Mouse (Mus musculus) limb, embryonic 10.5 days (tissue): ENCODE results near the gene A730049H05Rik. TPM values are rescaled to one million over a fixed set of nuclear protein-coding genes. Genes with fewer than 3 reads are reported as not detected.

Experiments
- DNase-seq: peaks from one replicate; pipeline ENCODE4 v3.0.0-alpha.2; 2017; ENCODE audit warnings: low spot score
- H3K27ac ChIP-seq: fragments of 300-500 bp; sonication (generic); 2 replicates; pipeline ENCODE4 v1.5.1; 2016; ENCODE audit warnings: mild to moderate bottlenecking
- H3K27me3 ChIP-seq: fragments of 300-500 bp; sonication (generic); 2 replicates; pipeline ENCODE4 v1.6.1; 2016; ENCODE audit warnings: low read depth, mild to moderate bottlenecking; ENCODE audit not compliant: poor library complexity, severe bottlenecking
- H3K36me3 ChIP-seq: fragments of 300-500 bp; sonication (generic); 2 replicates; pipeline ENCODE4 v1.6.1; 2016; ENCODE audit warnings: mild to moderate bottlenecking, moderate library complexity
- H3K4me1 ChIP-seq: fragments of 300-500 bp; sonication (generic); 2 replicates; pipeline ENCODE4 v1.6.1; 2016
- H3K4me3 ChIP-seq: fragments of 300-500 bp; sonication (generic); 2 replicates; pipeline ENCODE4 v1.5.1; 2016; ENCODE audit warnings: mild to moderate bottlenecking, moderate library complexity
- H3K9me3 ChIP-seq: fragments of 300-500 bp; sonication (generic); replicated peaks from 2 replicates; pipeline ENCODE4 v1.6.1; 2016; ENCODE audit warnings: mild to moderate bottlenecking
- WGBS: fragments of 180-500 bp; shearing (Covaris S2); methylation state at CpG from one replicate; pipeline ENCODE4 v1.1.7; 2016; 5-methylcytosine and 5-hydroxymethylcytosine counted together
- polyA plus RNA-seq: library from polyadenylated mRNA; unstranded; fragments of >200 nt; fragmentation: Nextera tagmentation; extraction: Ambion mirVana; gene quantifications from 2 replicates; pipeline ENCODE4 v1.2.1, GENCODE M21; 2016

The A730049H05Rik gene
- polyA plus RNA-seq, result 0.30 and 0.39 TPM in 2 replicates

GRCm38 (mm10) chr6:92816311-92816751 lies at the start of gene A730049H05Rik:
TSS of gene A730049H05Rik (plus strand) at chr6:92816478.
- no peaks in the 10 kb centered on the region for H3K36me3 ChIP-seq
- WGBS, result 25% methylated on average over 8 of the region's 8 CpGs
- H3K27me3 ChIP-seq, result no peaks in the 10 kb centered on the region
- peak; percentile 32 for DNase-seq
- peaks cover 10% of the 10 kb centered on the region for H3K4me1 ChIP-seq
- no peaks in the 10 kb centered on the region for H3K9me3 ChIP-seq
- no peak within 1 kb of the TSS for H3K27ac ChIP-seq
- H3K4me3 ChIP-seq, result no peak within 1 kb of the TSS

GRCm38 (mm10) chr6:92776356-92776755 lies 39.9 kb upstream of the A730049H05Rik start:
- Histone ChIP-seq H3K27ac (no peak overlapping the region), H3K4me1 (peaks cover 11% of the 10 kb centered on the region), H3K36me3 (no peaks in the 10 kb centered on the region), H3K27me3 (no peaks in the 10 kb centered on the region), H3K4me3 (no peak overlapping the region), H3K9me3 (no peaks in the 10 kb centered on the region)
- WGBS, result 52% methylated on average over 2 of the region's 2 CpGs
- DNase-seq, result no peak

GRCm38 (mm10) chr6:92779140-92779934 lies 36.9 kb upstream of the A730049H05Rik start:
- Histone ChIP-seq H3K27me3 (no peaks in the 10 kb centered on the region), H3K36me3 (no peaks in the 10 kb centered on the region), H3K4me1 (peaks cover 11% of the 10 kb centered on the region), H3K27ac (no peak overlapping the region), H3K4me3 (no peak overlapping the region), H3K9me3 (no peaks in the 10 kb centered on the region)
- 75% methylated on average over 11 of the region's 11 CpGs for WGBS
- no peak for DNase-seq

GRCm38 (mm10) chr6:92779935-92780205 lies 36.4 kb upstream of the A730049H05Rik start:
- H3K27me3 ChIP-seq, result no peaks in the 10 kb centered on the region
- no peak overlapping the region for H3K27ac ChIP-seq
- no peak overlapping the region for H3K4me3 ChIP-seq
- DNase-seq, result no peak
- 50% methylated on average over 5 of the region's 5 CpGs for WGBS
- H3K36me3 ChIP-seq, result no peaks in the 10 kb centered on the region
- no peaks in the 10 kb centered on the region for H3K9me3 ChIP-seq
- peaks cover 11% of the 10 kb centered on the region for H3K4me1 ChIP-seq

GRCm38 (mm10) chr6:92781446-92781845 lies 34.8 kb upstream of the A730049H05Rik start:
- Histone ChIP-seq H3K27me3 (peaks cover 13% of the 10 kb centered on the region), H3K4me3 (no peak overlapping the region), H3K9me3 (no peaks in the 10 kb centered on the region), H3K36me3 (no peaks in the 10 kb centered on the region), H3K4me1 (peaks cover 11% of the 10 kb centered on the region), H3K27ac (no peak overlapping the region)
- no peak for DNase-seq
- 82% methylated on average over 6 of the region's 6 CpGs for WGBS

GRCm38 (mm10) chr6:92784782-92785181 lies 31.5 kb upstream of the A730049H05Rik start:
- peak; percentile 71 for DNase-seq
- WGBS, result 15% methylated on average over 7 of the region's 7 CpGs
- H3K4me1 ChIP-seq, result peaks cover 11% of the 10 kb centered on the region
- H3K36me3 ChIP-seq, result no peaks in the 10 kb centered on the region
- no peak overlapping the region for H3K27ac ChIP-seq
- peaks cover 17% of the 10 kb centered on the region for H3K27me3 ChIP-seq
- no peaks in the 10 kb centered on the region for H3K9me3 ChIP-seq
- no peak overlapping the region for H3K4me3 ChIP-seq

GRCm38 (mm10) chr6:92786701-92787375 lies 29.4 kb upstream of the A730049H05Rik start:
- H3K4me1 ChIP-seq, result peaks cover 10% of the 10 kb centered on the region
- H3K36me3 ChIP-seq, result no peaks in the 10 kb centered on the region
- DNase-seq, result no peak
- H3K27ac ChIP-seq, result peak overlapping the region; percentile 50; the same call in 1 of the 2 replicates
- H3K27me3 ChIP-seq, result peaks cover 17% of the 10 kb centered on the region
- no peaks in the 10 kb centered on the region for H3K9me3 ChIP-seq
- WGBS, result 3% methylated on average over 20 of the region's 20 CpGs
- H3K4me3 ChIP-seq, result peak overlapping the region; percentile 49

- H3K27ac ChIP-seq, result peak overlapping the region; percentile 50; the same call in 1 of the 2 replicates
- H3K36me3 ChIP-seq, result no peaks in the 10 kb centered on the region
- WGBS, result 0% methylated on average over 11 of the region's 12 CpGs
- H3K27me3 ChIP-seq, result peaks cover 17% of the 10 kb centered on the region
- peak; percentile 96 for DNase-seq
- peaks cover 10% of the 10 kb centered on the region for H3K4me1 ChIP-seq
- no peaks in the 10 kb centered on the region for H3K9me3 ChIP-seq
- peak overlapping the region; percentile 49 for H3K4me3 ChIP-seq
These were observed 28.9 kb upstream of the A730049H05Rik start for GRCm38 (mm10) chr6:92787376-92787712.

GRCm38 (mm10) chr6:92793804-92794203 lies 22.5 kb upstream of the A730049H05Rik start:
- H3K4me1 ChIP-seq, result no peaks in the 10 kb centered on the region
- no peaks in the 10 kb centered on the region for H3K9me3 ChIP-seq
- no peak overlapping the region for H3K27ac ChIP-seq
- H3K36me3 ChIP-seq, result peaks cover 6% of the 10 kb centered on the region; the same call in 1 of the 2 replicates
- H3K4me3 ChIP-seq, result no peak overlapping the region
- no peak for DNase-seq
- no peaks in the 10 kb centered on the region for H3K27me3 ChIP-seq
- WGBS, result 63% methylated on average over 6 of the region's 6 CpGs

- H3K4me3 ChIP-seq, result no peak overlapping the region
- H3K36me3 ChIP-seq, result no peaks in the 10 kb centered on the region; the same call in 1 of the 2 replicates
- WGBS, result 88% methylated on average over 2 of the region's 2 CpGs
- no peaks in the 10 kb centered on the region for H3K27me3 ChIP-seq
- H3K4me1 ChIP-seq, result peaks cover 7% of the 10 kb centered on the region; the same call in 1 of the 2 replicates
- DNase-seq, result no peak
- H3K27ac ChIP-seq, result no peak overlapping the region
- no peaks in the 10 kb centered on the region for H3K9me3 ChIP-seq
These were observed 14.8 kb upstream of the A730049H05Rik start for GRCm38 (mm10) chr6:92801462-92801861.

GRCm38 (mm10) chr6:92802421-92802820 lies 13.9 kb upstream of the A730049H05Rik start:
- 95% methylated on average over 11 of the region's 11 CpGs for WGBS
- Histone ChIP-seq H3K9me3 (no peaks in the 10 kb centered on the region), H3K27ac (no peak overlapping the region), H3K27me3 (no peaks in the 10 kb centered on the region), H3K36me3 (no peaks in the 10 kb centered on the region; the same call in 1 of the 2 replicates), H3K4me3 (no peak overlapping the region), H3K4me1 (peaks cover 7% of the 10 kb centered on the region; the same call in 1 of the 2 replicates)
- no peak for DNase-seq

GRCm38 (mm10) chr6:92803213-92803612 lies 13.1 kb upstream of the A730049H05Rik start:
- no peaks in the 10 kb centered on the region for H3K9me3 ChIP-seq
- no peak overlapping the region for H3K27ac ChIP-seq
- no peak for DNase-seq
- no peak overlapping the region for H3K4me3 ChIP-seq
- WGBS, result 88% methylated on average over 6 of the region's 6 CpGs
- H3K36me3 ChIP-seq, result no peaks in the 10 kb centered on the region; the same call in 1 of the 2 replicates
- peaks cover 7% of the 10 kb centered on the region; the same call in 1 of the 2 replicates for H3K4me1 ChIP-seq
- no peaks in the 10 kb centered on the region for H3K27me3 ChIP-seq
